ENCODE assay signal across 8 mouse cellular contexts in the genomic region with DNA sequence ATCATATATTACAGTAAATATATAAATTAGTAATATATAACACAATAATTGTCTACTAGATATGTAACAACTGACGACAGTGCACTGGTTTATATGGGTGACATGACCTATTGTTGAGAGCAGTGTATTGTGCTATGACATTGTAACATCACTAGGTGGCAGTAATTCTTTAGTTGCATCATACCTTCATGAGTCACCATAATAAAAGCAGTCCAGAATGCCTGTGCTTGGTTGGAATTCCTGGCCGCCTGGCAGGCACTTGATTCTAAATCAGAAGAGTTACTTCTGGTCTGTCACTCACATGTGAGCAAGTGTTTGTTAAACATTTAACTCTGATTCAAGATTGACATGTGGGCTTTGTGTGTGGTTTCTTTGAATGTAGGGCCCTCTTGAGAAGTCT. TPM values are rescaled to one million over a fixed set of nuclear protein-coding genes. Genes with fewer than 3 reads are reported as not detected.
A peak's percentile ranks its signal among the peaks of the same experiment; 100 is the strongest.
DNase-seq lines count a peak whose midpoint lies in the region; ATAC-seq lines count a peak whose summit lies in the region.
"Had no signal": no experiment of that assay in that cellular context is flagged by ENCODE, and none has a peak within 500 bp of the region (broad histone marks: within the 10 kb centered on the region; RNA-seq: fewer than 3 reads in every experiment).

No protein-coding gene starts in this region.

- peak; percentile 57 for ATAC-seq in midbrain, embryonic 13.5 days

- WGBS in midbrain, embryonic 13.5 days: 34% methylated on average over 2 of the region's 2 CpGs

- H3K4me1 ChIP-seq in midbrain, embryonic 13.5 days (replicated peaks): no peaks in the 10 kb centered on the region

- no peak overlapping the region for H3K27ac ChIP-seq in midbrain, embryonic 13.5 days

- no peaks in the 10 kb centered on the region for H3K9me3 ChIP-seq in midbrain, embryonic 13.5 days

- no peaks in the 10 kb centered on the region for H3K36me3 ChIP-seq in midbrain, embryonic 13.5 days

- H3K27me3 ChIP-seq in midbrain, embryonic 13.5 days: no peaks in the 10 kb centered on the region

- H3K4me3 ChIP-seq in midbrain, embryonic 13.5 days (replicated peaks): no peak overlapping the region

- H3K9ac ChIP-seq in midbrain, embryonic 13.5 days (replicated peaks): no peak overlapping the region

- H3K4me2 ChIP-seq in midbrain, embryonic 13.5 days (replicated peaks): no peak overlapping the region

- DNase-seq in urinary bladder, postnatal 25 days (ENCODE audit: low spot score): peak; percentile 17
- DNase-seq in urinary bladder, postnatal 14 days (ENCODE audit: low spot score): no peak
- peak; percentile 44 for DNase-seq in cerebellum, adult 11 months
- DNase-seq in frontal cortex, adult 2 months (ENCODE audit: extremely low spot score in 1 of 2, low spot score in 1 of 2): peak; percentile 20 to 60
- DNase-seq in kidney, postnatal 4 days: peak; percentile 11 to 21
- DNase-seq in urinary bladder, adult 2 months (ENCODE audit: low spot score): no peak

RNA-seq across cellular contexts. Expression of gene Crbn, which starts 5.0 kb away (rescaled TPM):
- 36.5 and 45.5 TPM in 2 replicates for polyA plus RNA-seq in frontal cortex, adult 2 months (2012; rRNA removed)
- 59.4 and 64.7 TPM in 2 replicates for polyA plus RNA-seq in midbrain, embryonic 13.5 days (2015; fragmentation: Nextera tagmentation; extraction: Ambion mirVana)
- 31.3 and 32.7 TPM in 2 replicates for polyA plus RNA-seq in urinary bladder, adult 2 months (2012; rRNA removed)

RNA-seq across cellular contexts. Expression of gene Trnt1, which starts 36.0 kb away (rescaled TPM):
- polyA plus RNA-seq in frontal cortex, adult 2 months (2012; rRNA removed): 26.8 and 29.7 TPM in 2 replicates
- 67.1 and 68.5 TPM in 2 replicates for polyA plus RNA-seq in midbrain, embryonic 13.5 days (2015; fragmentation: Nextera tagmentation; extraction: Ambion mirVana)
- 22.6 and 24.7 TPM in 2 replicates for polyA plus RNA-seq in urinary bladder, adult 2 months (2012; rRNA removed)

RNA-seq across cellular contexts. Expression of gene Il5ra, which starts 56.1 kb away (rescaled TPM):
- polyA plus RNA-seq in frontal cortex, adult 2 months (2012; rRNA removed): not detected in 2 replicates
- polyA plus RNA-seq in midbrain, embryonic 13.5 days (2015; fragmentation: Nextera tagmentation; extraction: Ambion mirVana): 0.12 TPM in 1 of 2 replicates, not detected in the other
- polyA plus RNA-seq in urinary bladder, adult 2 months (2012; rRNA removed): 0.04 and 0.13 TPM in 2 replicates
- polyA plus RNA-seq: heart, embryonic 14.5 days had no signal

Comparison
In these comparisons a context has a peak if more than half of its experiments do, and no peak if none do; other contexts are left out.
1. DNase-seq: peak in urinary bladder, postnatal 25 days (single experiment), cerebellum, adult 11 months (single experiment), frontal cortex, adult 2 months (2 of 2) and kidney, postnatal 4 days (2 of 2); none in urinary bladder, postnatal 14 days (single experiment) and urinary bladder, adult 2 months (single experiment).